Mouse (Mus musculus): ENCODE data around the gene Npas4. TPM values are rescaled to one million over a fixed set of nuclear protein-coding genes. Genes with fewer than 3 reads are reported as not detected.
"Not testable (repeated sequence)": the region's sequence is repeated elsewhere in the genome, so short reads cannot be mapped to it uniquely, and the experiment has no call there.

Gene Npas4
- total RNA-seq (2021), result under 1 TPM in 1 of 2 experiments, not detected in 1; 0.07 TPM
- long read RNA-seq, experiment 1, result 0 reads
- long read RNA-seq, experiment 2, result 0 reads

DNA sequence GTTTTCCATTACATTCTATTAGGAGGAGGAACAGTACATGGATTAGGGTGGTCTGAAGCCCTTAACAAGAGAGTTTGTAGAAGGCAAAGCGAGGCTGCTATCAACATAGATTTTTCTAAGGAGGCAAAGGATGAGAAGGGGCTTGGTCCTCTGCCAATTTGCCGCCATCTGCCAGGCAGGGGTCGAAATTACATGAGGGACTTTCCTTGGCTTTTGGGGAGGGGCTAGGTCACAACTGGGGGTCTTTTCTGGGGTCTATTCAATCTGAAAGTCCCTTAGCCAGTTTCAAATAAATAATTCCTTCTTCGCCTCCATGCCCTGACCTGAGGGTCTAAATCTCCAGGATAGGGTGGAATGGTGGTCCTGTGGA is at the start of gene Npas4:
Npas4 (minus strand) TSS at position 61 of the 370 bp plus-strand sequence.
- DNase-seq, result no peak
- intact Hi-C loops (cut with DNase I), result no loop called here

DNA sequence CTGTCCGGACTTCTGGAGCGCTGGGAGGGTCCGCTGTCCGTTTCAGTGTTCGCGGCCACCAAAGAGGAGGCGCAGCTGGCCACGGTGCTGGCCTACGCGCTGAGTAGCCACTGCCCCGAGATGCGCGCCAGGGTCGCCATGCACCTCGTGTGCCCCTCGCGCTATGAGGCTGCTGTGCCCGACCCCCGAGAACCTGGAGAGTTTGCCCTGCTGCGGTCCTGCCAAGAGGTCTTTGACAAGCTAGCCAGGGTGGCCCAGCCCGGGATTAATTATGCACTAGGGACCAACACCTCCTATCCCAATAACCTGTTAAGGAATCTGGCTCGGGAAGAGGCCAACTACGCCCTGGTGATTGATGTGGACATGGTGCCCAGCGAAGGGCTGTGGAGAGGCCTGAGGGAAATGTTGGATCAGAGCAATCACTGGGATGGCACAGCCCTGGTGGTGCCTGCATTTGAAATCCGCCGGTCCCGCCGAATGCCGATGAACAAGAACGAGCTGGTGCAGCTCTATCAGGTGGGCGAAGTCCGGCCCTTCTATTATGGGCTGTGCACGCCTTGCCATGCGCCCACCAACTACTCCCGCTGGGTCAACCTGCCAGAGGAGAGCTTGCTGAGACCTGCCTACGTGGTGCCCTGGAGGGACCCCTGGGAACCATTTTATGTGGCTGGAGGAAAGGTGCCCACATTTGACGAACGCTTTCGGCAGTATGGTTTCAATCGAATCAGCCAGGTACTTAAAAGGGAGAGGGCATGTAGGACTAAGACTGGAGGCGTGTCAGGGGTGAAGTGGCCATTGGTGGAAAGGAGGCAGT is 49.4 kb upstream of the Npas4 start:
- DNase-seq, result peak in 1 of 2 experiments; percentile 20
- intact Hi-C loops (cut with DNase I), result no loop called here

DNA sequence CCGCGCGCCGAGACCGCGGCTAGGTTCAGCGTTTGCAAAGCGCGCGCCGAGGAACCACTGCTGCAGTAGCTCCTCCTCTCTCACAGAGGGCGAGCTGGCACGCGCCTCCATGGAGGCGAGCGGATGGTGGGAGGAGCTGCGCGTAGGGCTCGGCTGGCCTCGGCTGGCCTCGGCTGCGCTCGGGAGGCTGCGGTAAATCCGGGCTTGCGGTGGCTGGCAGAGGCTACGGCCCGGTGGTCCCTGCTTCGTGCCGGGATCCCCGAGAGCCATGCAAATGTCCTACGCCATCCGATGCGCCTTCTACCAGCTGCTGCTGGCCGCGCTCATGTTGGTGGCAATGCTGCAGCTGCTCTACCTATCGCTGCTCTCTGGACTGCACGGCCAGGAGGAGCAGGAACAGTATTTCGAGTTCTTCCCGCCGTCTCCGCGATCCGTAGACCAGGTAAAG is 48.6 kb upstream of the Npas4 start, which contains the start of the genes B4gat1 and AC124502.3:
B4gat1 (plus strand) TSS at position 118 of the 448 bp plus-strand sequence.
AC124502.3 (plus strand) TSS at position 183 of the 448 bp plus-strand sequence.
- peak; percentile 80 to 87 for DNase-seq
- intact Hi-C loops (cut with DNase I), result no loop called here

DNA sequence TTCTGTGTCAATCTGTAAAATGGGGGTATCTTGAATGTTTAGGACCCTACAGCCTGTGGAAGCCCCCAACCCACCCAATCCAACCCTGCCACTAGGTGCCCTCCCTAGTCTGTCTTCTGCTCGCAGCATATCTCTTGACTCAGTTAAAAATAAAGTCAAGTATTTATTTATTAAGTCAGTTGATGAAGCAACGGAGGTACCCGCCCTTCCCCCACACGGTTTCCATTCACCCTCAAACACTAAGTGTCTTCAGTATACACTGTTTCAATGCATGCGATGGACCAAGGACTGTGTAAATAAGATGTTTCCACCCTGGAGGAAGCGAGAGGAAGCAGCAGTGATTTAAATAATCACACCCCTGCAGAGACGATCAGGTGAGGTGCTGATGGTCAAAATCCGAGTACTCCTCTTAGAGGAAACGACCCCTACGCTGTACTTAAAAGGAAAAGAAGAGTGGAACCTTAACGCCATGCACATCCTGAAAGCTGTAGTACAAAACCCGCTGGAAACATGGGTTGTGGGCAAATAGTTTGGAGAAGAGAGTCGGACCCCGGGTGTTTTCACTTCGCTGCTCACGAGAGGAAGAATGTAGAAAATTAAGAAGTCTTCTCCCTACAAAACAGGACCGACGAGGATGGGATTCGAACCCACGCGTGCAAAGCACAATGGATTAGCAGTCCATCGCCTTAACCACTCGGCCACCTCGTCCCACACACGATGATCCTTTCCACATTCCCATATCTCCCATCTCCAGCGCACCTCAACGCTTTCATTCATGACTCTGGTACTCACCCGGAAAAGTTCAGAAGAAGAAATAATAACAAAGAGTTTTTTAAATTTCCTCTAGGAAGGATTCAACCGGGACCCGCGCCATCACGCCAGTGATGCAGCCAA is 47.8 kb upstream of the Npas4 start:
- intact Hi-C loops (cut with DNase I), result no loop called here
- peak; percentile 74 to 76 for DNase-seq

DNA sequence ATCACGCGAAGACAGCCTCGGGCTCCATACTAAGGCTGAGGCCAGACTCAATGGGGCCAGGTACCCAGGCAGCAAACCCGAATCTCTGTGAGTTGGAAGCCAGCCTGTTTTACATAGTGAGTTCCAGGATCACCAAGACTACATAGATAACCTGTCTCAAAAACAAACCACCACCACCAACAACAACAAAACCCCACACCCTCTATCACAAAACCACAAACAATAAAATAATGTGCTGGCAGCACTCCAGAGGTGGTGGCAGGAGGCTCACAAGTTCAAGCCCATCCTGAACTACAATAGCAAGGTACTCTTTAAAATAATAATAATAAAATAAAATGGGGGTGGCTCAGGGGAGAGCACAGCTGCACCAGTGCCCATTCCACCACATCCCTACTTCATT is 46.5 kb upstream of the Npas4 start:
- DNase-seq, result no peak
- intact Hi-C loops (cut with DNase I), result no loop called here

DNA sequence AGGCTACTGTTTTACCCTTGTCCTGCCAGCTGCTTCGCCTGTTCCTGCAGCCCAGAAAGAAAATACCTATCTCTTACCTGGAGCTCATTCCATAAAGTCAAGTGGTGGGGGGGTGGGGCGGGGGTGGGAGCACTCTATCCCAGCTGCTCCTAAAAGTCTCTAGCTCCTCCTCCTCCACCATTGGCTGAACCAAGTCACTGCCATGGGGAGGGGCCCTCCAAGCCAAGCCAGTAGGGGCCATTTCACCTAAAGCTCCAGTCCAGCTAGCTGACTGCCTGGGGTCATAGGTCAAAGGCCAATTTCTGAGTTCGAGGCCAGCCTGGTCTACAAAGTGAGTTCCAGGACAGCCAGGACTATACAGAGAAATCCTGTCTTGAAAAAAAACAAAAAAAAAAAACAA is 42.6 kb upstream of the Npas4 start:
- no peak for DNase-seq
- intact Hi-C loops (cut with DNase I), result no loop called here

DNA sequence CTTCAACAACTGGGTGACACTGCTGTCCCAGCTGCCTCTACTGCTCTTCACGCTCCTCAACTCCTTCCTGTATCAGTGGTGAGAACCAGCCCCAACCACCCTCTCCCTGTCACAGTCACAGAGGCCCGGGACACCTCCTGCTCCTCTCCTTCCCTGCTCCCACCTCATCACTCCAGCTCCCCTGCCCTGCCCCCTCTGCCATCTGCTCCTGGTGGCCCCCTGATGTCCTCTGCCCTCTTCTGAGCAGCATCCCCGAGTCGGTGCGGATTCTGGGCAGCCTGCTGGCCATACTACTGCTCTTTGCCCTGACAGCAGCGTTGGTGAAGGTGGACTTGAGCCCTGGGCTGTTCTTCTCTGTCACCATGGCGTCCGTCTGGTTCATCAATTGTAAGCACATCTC is 36.0 kb upstream of the Npas4 start:
- intact Hi-C loops (cut with DNase I), result no loop called here
- DNase-seq, result no peak

DNA sequence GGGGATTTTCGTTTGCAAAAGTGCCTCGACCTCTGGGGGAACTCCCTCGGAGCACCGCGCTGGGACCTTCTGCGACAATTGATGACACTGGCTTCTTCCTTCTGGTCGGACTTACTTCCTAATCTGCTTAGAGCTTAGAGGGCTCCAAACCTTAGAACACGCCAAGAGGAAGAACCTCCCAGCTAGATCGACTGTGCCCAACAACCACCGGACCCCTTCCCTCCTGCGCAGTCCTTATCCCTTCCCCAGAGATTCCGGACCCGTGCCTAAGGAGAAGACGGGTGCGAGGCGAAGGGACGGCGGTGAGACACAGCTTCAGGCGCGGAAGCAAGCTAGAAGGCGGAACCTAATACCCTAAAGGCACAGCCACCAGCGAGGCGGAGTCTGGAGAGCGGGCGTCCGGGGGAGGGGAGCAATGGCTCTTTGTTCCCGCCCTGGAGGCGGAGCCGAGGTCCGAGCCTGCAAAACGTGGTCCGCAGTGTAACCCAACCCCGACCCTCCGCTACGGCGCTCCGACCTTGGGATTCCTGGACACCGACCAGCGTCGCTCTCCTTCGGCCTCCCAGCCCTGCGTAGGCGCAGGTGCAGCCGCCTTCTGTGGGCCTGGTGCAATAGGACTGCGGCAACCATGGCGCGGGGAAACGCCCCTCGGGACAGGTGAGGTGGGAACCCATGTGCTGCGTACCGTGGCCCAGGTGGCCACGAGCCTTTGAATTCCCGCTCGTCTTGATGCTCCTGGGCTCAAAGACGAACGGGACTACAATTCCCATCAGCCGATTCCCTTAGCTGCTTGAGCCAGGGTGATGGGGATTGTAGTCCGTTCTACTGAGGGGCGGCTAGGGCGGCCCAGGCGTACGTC is 33.7 kb upstream of the Npas4 start, which contains the start of gene Slc29a2:
Slc29a2 (plus strand) TSS at position 240 of the 859 bp plus-strand sequence.
- DNase-seq, result peak; percentile 84 to 91
- intact Hi-C loops (cut with DNase I), result no loop called here

DNA sequence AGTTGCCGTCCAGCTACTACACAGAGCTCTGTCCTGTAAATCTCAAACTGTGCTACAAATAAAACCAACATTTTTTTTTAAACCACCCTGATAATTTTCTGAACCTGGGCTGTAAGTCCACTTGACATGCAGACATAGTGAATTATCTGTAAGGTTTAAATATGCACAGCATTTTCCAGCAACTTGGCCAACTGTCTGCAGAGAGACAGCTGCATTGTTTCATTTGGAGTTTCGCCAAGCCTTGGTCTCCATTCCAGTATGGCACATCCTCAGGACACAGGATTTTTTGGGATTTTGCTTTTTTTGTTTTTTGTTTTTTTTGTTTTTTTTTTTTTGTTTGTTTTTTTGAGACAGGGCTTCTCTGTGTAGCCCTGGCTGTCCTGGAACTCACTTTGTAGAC is 31.3 kb upstream of the Npas4 start:
- no peak for DNase-seq
- intact Hi-C loops (cut with DNase I), result no loop called here

DNA sequence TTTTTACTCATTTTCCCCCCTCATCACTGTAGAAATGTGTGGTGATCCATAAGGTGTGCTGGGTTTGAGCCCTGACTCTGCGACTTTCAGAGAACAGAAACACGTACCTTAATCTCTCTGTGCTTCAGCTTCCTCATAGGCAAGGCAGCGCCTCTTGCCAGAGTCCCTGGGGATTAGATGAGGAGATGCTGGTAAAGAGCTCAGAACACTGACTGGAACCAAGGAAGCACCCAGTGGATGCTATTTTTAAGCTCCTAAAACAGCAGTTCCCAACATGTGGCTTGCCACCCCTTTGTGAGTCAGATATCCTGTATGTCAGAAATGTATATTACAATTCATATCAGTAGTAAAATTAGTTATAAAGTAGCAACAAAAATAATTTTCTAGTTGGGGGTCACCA is 28.1 kb upstream of the Npas4 start:
- intact Hi-C loops (cut with DNase I), result no loop called here
- DNase-seq, result no peak

DNA sequence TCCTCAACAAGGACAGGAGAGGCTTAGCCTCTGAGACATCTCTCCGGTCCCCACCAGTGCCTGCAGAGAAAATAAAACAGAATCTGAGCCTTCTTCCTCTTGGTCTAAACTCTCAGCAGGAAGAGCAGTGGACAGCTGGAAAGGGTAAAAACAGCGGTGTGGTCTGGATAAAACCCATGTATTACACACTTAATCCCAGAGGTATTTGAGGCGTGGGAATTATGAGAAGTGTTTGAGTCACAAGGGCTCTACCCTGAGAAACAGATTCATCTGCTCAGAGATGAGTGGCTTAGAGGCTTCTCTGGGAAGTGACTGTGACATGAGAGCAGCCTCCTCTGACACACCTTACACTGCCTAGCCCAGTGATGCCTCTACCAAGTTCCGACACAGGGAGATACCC is 27.5 kb upstream of the Npas4 start:
- no peak for DNase-seq
- intact Hi-C loops (cut with DNase I), result no loop called here

DNA sequence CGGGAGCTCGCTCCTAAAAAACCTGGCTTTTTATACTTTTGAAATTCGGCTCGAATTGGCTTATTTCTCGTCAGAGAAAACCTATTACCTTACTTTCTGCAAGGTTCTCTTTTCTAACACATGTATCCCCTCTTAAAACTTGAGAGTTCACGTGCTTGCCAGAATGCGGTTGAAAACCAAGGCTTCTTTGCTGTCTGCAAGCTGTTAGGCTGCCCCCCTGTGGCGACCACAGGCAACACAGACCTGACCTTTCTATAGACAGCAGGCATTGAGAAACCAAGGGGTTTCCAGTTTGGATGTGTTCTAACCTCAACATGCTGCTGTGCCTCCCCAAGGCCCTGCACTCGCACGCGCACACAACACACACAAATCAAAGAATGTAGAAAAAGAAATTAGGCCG is 26.7 kb upstream of the Npas4 start:
- intact Hi-C loops (cut with DNase I), result no loop called here
- DNase-seq, result peak; percentile 31 to 53

DNA sequence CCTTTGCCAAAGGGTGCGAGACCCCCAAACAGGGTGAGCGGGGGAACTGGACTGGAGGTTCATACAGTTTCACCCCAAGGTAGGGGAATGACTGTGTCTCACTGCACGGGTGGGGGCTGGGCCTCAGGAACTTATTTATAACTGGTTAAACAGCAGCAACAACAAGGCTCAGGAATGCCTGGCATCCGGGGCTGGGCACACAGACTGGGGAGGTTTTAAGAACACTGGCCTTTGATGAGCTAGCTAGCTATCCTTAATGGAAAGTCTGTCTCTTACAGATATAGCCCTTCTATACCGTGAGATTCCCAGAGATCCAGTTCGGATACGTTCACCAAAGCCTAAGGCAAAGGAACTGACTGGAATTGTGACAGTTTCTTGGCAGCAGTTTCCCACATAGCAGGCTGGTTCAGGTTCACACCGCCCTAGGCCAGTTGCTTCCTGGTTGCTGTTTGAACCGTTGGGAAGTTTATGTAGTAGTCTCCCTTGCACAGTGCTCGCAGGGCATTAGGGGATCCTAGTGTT is 26.2 kb upstream of the Npas4 start:
- no peak for DNase-seq
- intact Hi-C loops (cut with DNase I), result no loop called here

DNA sequence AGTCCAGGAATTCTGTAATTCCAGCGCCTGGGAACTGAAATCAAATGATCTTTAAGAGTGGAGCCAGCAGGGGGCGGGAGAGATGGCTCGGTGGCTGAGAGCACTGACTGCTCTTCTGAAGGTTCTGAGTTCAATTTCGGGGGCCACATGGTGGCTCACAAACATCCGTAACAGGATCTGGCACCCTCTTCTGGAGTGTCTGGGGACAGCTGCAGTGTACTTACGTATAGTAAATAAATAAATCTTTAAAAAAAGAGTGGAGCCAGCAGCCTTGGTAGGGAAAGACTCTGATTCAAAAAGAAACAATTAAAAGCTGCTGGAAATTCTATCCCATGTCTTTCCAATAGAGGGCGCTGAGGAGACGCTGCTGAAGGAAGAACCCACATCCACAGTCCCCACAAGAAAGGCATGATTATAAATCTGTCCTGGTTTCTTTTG is 24.9 kb upstream of the Npas4 start:
- no peak for DNase-seq
- intact Hi-C loops (cut with DNase I), result loop anchor here (2.0 kb wide), 1 partner anchor 58 kb away; no protein-coding TSS in a partner anchor

DNA sequence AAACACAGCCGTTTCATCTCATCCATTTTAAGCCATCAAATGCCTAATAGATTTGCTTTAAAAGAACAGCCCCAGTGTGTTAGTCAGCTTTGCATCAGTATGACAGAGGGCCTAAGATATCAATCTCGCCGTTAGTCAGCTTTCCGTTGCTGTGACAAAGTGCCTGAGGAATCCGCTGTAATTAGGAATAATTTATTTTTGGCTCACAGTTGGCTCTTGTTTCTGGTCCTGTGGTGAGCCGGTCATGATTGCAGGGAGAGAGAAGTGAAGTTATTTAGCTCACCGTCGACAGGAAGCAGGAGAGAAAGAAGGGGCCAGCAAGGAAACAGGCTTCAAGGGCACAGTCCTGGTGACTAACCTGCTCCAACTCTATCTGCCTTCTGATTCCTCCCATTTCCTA is 23.0 kb upstream of the Npas4 start:
- intact Hi-C loops (cut with DNase I), result no loop called here
- no peak for DNase-seq

DNA sequence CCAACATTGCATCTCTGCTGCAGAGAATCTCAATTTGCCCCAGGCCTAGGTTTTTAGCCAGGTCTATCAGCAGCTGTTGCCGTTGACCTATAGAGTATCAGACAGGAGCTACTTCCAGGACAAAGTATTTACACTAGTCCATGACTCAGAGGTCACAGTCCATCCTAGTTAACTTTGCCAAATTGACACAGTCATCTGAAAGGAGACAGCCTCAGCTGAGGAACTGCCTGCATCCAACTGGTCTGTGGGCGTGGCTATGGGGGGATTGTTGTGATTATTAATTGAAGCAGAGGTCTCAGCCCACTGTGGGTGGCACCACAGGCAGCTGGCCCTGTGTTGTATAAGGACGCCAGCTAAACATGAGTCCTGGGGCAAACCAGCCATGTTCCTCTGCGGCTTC is 14.8 kb upstream of the Npas4 start:
- no peak for DNase-seq
- intact Hi-C loops (cut with DNase I), result loop anchor here (5.0 to 10.0 kb wide), 2 partner anchors 33 to 250 kb away; partner anchors contain the start of gene Rbm4b

DNA sequence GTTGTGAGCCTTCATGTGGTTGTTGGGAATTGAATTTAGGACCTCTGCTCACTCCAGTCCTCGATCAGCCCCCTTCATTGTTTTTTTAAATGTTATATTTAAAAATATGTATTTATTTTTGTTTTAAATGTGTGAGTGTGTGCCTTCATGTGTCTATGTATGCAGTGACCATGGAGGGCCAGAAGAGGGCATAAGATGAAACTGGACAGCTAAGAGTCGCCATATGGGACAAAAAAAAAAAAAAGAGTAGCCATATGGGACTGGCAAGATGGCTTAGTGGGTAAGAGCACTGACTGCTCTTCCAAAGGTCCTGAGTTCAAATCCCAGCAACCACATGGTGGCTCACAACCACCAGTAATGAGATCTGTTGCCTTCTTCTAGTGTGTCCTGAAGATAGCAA is 13.5 kb upstream of the Npas4 start:
- intact Hi-C loops (cut with DNase I), result loop anchor here (10.0 kb wide), 1 partner anchor 249 kb away; the partner anchor contains the start of gene Rbm4b
- not testable (repeated sequence) for DNase-seq

DNA sequence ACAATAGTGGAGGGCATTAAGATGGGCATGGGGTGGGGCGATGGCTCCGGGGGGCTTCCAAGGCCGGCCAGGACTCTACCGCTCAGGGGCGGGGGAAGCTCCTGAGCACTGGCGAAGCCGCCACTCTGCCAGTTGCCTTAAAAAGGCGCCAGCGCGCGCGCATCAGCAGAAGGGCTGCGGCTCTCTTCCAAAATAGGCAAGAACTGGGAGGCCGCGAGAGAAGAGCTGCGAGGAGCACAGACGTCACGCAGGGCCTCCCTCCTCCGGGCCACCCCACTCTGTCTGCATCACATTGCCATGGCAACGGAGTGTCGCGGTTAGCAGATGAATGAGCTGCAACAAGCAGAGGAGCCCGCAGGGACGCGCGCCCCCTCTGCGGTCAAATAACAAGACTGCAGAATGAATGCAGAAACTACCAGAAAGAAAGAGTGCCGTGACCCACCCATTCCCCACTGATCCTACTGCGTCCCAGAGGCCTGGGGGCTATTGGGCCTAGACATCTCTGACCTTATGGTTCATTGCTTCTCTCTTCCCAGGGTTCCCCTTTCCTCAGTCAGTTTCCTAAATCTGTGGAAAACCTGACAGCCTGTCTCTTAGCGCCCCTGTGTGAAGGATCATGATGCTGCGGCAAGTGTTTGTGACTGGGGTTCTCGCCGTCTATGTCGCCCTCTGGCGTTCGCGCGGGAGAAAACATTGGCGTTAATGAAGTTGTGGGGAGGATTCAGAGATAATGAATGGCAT is 11.7 kb upstream of the Npas4 start:
- peak; percentile 57 to 64 for DNase-seq
- intact Hi-C loops (cut with DNase I), result loop anchor here (1.0 to 10.0 kb wide), 2 partner anchors 21 to 247 kb away; partner anchors contain the start of gene Rbm4b
